Mouse (Mus musculus): ENCODE measurements around the gene Rasal3.

The Rasal3 gene

GRCm38 (mm10) chr17:32355031-32355430, 48.4 kb downstream of the Rasal3 start:
- DNase-seq (ENCODE audit: low spot score in 2 of 2) = no peak

GRCm38 (mm10) chr17:32354211-32354610, 49.2 kb downstream of the Rasal3 start:
- DNase-seq (ENCODE audit: low spot score in 2 of 2) = no peak

DNA sequence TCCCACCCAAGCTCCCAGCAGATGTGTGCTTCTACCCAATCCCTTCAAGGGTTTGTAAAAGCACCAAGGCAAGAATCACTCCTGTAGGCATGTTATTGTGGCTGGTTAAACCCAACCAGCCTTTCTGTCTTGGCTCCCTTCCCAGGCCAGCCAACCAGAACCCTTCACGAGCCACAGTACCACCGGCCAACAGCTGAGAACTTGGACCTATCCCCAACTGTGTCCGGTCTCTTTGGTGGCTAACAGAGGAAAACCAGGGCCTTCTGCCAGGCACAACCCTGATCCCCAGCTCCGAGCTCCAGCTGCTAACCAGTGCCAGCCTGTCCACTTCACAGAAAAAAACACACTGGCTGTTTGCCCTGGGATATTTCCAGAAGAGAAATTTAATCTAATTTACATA, 49.7 kb downstream of the Rasal3 start:
- no peak for DNase-seq (ENCODE audit: low spot score in 2 of 2)

DNA sequence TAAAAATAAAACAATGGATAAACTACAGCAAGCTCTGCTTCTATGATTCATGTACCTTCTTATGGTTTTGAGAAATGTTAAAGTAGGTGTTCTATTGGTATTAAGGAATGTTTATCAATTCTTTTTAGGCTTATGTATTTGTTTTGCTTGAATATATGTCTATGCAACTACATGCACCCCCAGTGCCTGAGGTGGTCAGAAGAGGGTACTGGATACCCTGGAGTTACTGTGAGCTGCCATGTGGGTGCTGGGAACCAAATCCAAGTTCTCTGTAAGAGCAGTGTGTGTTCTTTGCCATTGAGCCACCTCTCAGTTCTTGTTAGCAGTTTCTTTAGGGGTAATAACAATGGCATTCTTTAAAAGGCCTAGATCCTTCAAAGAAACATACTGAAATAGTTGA, 51.7 kb downstream of the Rasal3 start:
- DNase-seq (ENCODE audit: low spot score in 2 of 2) = no peak

DNA sequence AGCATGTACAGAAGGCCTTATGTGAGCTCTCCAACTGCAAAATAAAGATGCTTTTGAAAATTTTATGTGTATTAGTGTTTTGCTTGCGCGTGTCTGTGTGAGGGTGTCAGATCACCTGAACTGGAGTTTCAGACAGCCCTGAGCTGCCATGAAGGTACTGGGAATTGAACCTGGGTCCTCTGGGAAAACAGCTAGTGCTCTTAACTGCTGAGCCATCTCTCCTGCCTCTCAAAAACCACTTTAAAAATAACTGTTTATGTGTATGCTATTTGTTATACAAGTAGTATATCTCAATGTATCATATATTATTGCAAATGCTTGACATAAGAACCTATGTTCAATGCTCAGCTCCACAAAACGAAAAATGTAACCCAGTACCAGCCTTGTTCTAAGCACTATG, 52.1 kb downstream of the Rasal3 start:
- no peak for DNase-seq (ENCODE audit: low spot score in 2 of 2)

GRCm38 (mm10) chr17:32350382-32350983, 52.9 kb downstream of the Rasal3 start, which contains the start of gene Akap8l:
Akap8l (minus strand) TSS chr17:32350607.
- peak; percentile 84 to 87 for DNase-seq (ENCODE audit: low spot score in 2 of 2)

GRCm38 (mm10) chr17:32349851-32350381, 53.5 kb downstream of the Rasal3 start:
- DNase-seq (ENCODE audit: low spot score in 2 of 2) = no peak

DNA sequence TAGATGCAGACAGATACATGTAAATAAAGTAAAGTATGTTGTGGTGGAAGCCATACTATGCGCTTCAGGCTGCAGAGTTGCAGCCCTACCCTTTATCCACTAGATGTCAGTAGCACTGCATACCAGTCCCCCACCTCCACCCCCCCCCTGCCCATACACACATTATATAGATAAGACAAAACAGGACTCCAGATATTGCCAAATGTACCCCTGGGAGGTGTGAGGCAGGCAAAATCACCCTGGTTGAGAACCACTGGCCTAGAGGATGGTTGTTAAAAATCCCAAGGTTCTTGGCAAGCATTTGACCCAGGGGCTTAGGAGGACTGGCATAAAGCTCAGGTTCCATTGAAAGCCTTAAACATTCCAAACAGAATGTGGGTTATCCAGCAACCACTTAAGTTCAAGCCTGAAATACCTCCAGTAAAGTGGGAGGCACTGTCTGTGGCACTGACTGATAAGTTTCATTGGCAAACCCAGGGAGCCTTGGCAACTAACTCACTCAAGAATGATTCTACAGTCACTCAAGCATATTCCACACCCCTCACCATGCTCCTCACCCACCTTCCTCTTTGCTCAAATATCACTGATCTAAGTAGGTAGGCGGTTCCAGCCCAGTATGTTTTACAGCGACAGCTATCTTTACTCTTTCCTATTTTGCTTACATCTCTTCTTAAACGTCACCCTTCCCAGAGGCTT, 54.2 kb downstream of the Rasal3 start:
- DNase-seq (ENCODE audit: low spot score in 2 of 2) = peak in 1 of 2 experiments; percentile 41

DNA sequence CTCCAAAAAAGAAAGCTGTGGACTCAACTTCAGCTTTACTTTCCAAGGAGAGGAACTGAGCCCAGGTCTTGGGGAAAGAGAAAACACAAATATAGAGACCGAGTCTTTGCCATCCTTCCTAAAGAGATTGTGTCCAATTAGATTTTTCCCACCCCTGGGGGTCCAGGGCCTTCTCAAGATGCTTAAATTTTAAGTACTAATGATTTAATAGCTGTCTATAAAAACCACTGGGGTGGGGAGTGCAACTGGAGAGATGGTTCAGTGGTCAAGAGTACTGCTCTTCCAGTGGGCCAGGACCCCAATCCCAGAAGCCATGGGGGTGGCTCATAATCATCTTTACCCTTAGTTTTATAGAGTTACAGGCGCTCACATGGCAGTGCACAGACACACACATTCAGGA, 55.0 kb downstream of the Rasal3 start:
- DNase-seq (ENCODE audit: low spot score in 2 of 2) = no peak

DNA sequence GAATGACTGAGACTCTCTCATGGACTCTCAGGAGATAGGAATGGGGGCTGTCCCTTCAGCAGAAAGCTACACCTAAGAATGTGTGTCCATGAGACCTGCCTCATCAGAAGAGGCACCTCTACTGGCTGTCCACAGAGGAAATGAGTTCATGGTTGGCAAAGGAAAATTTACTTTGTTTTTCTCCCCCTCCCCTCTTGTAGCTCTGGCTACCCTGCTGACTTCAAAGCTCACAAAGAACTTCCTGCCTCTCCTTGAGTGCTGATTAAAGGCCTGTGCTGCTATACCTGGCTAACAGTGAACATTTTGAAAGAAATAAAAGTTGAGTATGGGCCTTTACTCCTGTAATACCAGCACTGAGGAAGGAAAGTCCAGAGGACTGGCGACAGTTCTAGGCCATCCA, 62.3 kb downstream of the Rasal3 start:
- DNase-seq (ENCODE audit: low spot score in 2 of 2) = no peak

All from spleen, postnatal 14 days (tissue).